Mouse (Mus musculus) myocyte (in vitro differentiated cells): Measurements from ENCODE around the gene Gm10644. TPM values are rescaled to one million over a fixed set of nuclear protein-coding genes. Genes with fewer than 3 reads are reported as not detected.

Source experiments
- H3K27me3 ChIP-seq: one replicate; pipeline ENCODE4 v1.6.1; 2011; ENCODE audit not compliant: control insufficient read depth, insufficient read depth, insufficient read length
- H3K36me3 ChIP-seq: one replicate; pipeline ENCODE4 v1.6.1; 2011; ENCODE audit not compliant: control insufficient read depth, insufficient read depth
- H3K4me2 ChIP-seq: one replicate; pipeline ENCODE4 v1.6.1; 2011; ENCODE audit warnings: low read depth, control low read depth
- H3K4me3 ChIP-seq: one replicate; pipeline ENCODE4 v1.5.1; 2011; ENCODE audit warnings: mild to moderate bottlenecking, control low read depth, moderate library complexity
- H3K79me2 ChIP-seq: one replicate; pipeline ENCODE4 v1.6.1; 2011; ENCODE audit not compliant: control insufficient read depth, insufficient read depth
- H3ac ChIP-seq: one replicate; pipeline ENCODE4 v1.6.1; 2011; ENCODE audit not compliant: control insufficient read depth, insufficient read length
- CEBPB ChIP-seq: IDR thresholded peaks from 2 replicates; pipeline ENCODE4 v1.6.1; 2011; ENCODE audit warnings: mild to moderate bottlenecking, moderate library complexity; ENCODE audit not compliant: poor library complexity, insufficient read depth, severe bottlenecking
- E2F4 ChIP-seq: IDR thresholded peaks from one replicate; pipeline ENCODE4 v1.6.1; 2011; ENCODE audit warnings: mild to moderate bottlenecking, control low read depth, moderate library complexity; ENCODE audit not compliant: insufficient read depth
- MAX ChIP-seq: IDR thresholded peaks from one replicate; pipeline ENCODE4 v1.6.1; 2011; ENCODE audit warnings: low read depth, mild to moderate bottlenecking, control low read depth
- MYOD1 ChIP-seq, 3 experiments: IDR thresholded peaks; one replicate each; pipeline ENCODE4 v1.6.1; 2011; ENCODE audit warnings: control low read depth in 2 of 3, low read depth in 2 of 3, mild to moderate bottlenecking in 2 of 3, moderate library complexity in 1 of 3; ENCODE audit not compliant: insufficient read length in 2 of 3, control insufficient read depth in 1 of 3
- MYOG ChIP-seq, 3 experiments: IDR thresholded peaks; one replicate each; pipeline ENCODE4 v1.6.1; 2011; ENCODE audit warnings: control low read depth in 2 of 3, low read depth in 2 of 3, mild to moderate bottlenecking in 2 of 3; ENCODE audit not compliant: insufficient read length in 2 of 3, control insufficient read depth in 1 of 3, insufficient read depth in 1 of 3
- POLR2A ChIP-seq: IDR thresholded peaks from one replicate; pipeline ENCODE4 v1.6.1; 2011; ENCODE audit warnings: low read depth, mild to moderate bottlenecking, control low read depth, moderate library complexity; ENCODE audit not compliant: insufficient read length
- POLR2AphosphoS2 ChIP-seq: IDR thresholded peaks from one replicate; pipeline ENCODE4 v1.6.1; 2011; ENCODE audit warnings: low read depth, control low read depth; ENCODE audit not compliant: insufficient read length
- REST ChIP-seq: IDR thresholded peaks from one replicate; pipeline ENCODE4 v1.6.1; 2011; ENCODE audit warnings: mild to moderate bottlenecking, control low read depth, moderate library complexity; ENCODE audit not compliant: insufficient read depth, insufficient read length
- SRF ChIP-seq: IDR thresholded peaks from one replicate; pipeline ENCODE4 v1.6.1; 2011; ENCODE audit warnings: low read depth; ENCODE audit not compliant: control insufficient read depth, insufficient read length
- TCF12 ChIP-seq: IDR thresholded peaks from one replicate; pipeline ENCODE4 v1.6.1; 2011; ENCODE audit warnings: mild to moderate bottlenecking, control low read depth; ENCODE audit not compliant: poor library complexity, insufficient read depth, severe bottlenecking
- TCF3 ChIP-seq: IDR thresholded peaks from one replicate; pipeline ENCODE4 v1.6.1; 2011; ENCODE audit warnings: low read depth, control low read depth; ENCODE audit not compliant: insufficient read length
- USF1 ChIP-seq: IDR thresholded peaks from one replicate; pipeline ENCODE4 v1.6.1; 2011; ENCODE audit warnings: low read depth, mild to moderate bottlenecking, control low read depth, moderate library complexity
- polyA plus RNA-seq: library from polyadenylated mRNA; unstranded; fragments of >200 nt; fragmentation: generic; extraction: Trizol; gene quantifications from one replicate; pipeline ENCODE4 v1.2.1, GENCODE M21; 2012; ENCODE audit warnings: missing spikeins

Gm10644 gene
- polyA plus RNA-seq, 1 experiment, result 0.11 TPM

GRCm38 (mm10) chr8:83924585-83924984, 30.4 kb downstream of the Gm10644 start:
- H3K36me3 ChIP-seq, result no peaks in the 10 kb centered on the region
- H3K4me3 ChIP-seq, result no peak overlapping the region
- TF ChIP-seq TCF12 (no peak), MAX (no peak), SRF (no peak), CEBPB (no peak), TCF3 (no peak)

DNA sequence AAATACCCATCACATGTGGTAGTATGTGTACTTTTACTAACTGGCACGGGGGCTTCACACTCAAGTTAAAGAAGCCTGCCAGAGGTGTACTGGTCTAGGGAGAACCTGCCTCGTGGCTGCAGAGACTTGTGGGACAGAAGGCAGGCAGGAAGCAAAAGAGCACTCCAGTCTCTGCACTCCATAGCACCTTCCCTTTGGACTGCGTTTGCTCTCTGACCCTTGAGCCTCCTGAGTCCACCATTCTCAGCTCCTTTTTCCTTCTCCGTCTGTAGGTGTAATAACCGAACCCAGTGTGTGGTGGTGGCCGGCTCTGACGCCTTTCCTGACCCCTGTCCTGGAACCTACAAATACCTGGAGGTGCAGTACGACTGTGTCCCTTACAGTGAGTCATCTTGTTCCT, 32.3 kb downstream of the Gm10644 start:
- no peaks in the 10 kb centered on the region for H3K36me3 ChIP-seq
- H3K27me3 ChIP-seq, result no peaks in the 10 kb centered on the region
- TF ChIP-seq MAX (no peak), TCF12 (no peak), USF1 (no peak), MYOD1 (IDR thresholded peaks at IDR 0.05; ENCODE audit: control insufficient read depth in 1 of 3, insufficient read length in 2 of 3, low read depth in 2 of 3) (no peak), MYOG (IDR thresholded peaks at IDR 0.05; ENCODE audit: control insufficient read depth in 1 of 3, insufficient read depth in 1 of 3, insufficient read length in 2 of 3, low read depth in 2 of 3) (no peak), CEBPB (no peak), POLR2AphosphoS2 (no peak), REST (no peak)
- no peak overlapping the region for H3K4me3 ChIP-seq
- no peak overlapping the region for H3ac ChIP-seq
- H3K79me2 ChIP-seq, result no peaks in the 10 kb centered on the region
- H3K4me2 ChIP-seq, result no peak overlapping the region

More at GRCm38 (mm10) chr8:83924585-83924984, 30.4 kb downstream of the Gm10644 start:
- Histone ChIP-seq H3ac (no peak overlapping the region), H3K27me3 (no peaks in the 10 kb centered on the region), H3K79me2 (no peaks in the 10 kb centered on the region), H3K4me2 (no peak overlapping the region)

DNA sequence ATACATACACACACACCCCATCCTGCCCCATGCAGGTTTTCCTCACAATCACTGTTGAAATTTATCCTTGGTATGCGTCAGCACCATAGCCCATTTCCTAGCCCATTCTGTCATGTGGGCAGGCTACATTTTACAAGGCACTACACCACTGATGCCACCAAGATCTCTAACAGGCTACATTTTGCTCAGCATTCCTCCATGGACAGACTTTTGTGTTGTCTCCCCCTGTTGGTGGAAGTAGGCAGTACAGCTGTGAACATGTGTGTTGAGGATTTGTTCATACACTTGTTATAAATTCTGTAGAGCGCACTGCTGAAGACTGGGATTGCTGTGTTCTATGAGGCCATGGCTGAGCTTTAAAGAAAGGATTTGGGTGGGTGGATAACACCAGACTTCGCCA, 33.4 kb downstream of the Gm10644 start:
- Histone ChIP-seq H3K4me2 (no peak overlapping the region), H3K4me3 (no peak overlapping the region), H3K36me3 (no peaks in the 10 kb centered on the region), H3K79me2 (no peaks in the 10 kb centered on the region), H3K27me3 (no peaks in the 10 kb centered on the region), H3ac (no peak overlapping the region)
- TF ChIP-seq POLR2AphosphoS2 (no peak), CEBPB (no peak), TCF12 (no peak), TCF3 (no peak), E2F4 (no peak), MYOD1 (IDR thresholded peaks at IDR 0.05; ENCODE audit: control insufficient read depth in 1 of 3, insufficient read length in 2 of 3, low read depth in 2 of 3) (no peak), MYOG (IDR thresholded peaks at IDR 0.05; ENCODE audit: control insufficient read depth in 1 of 3, insufficient read depth in 1 of 3, insufficient read length in 2 of 3, low read depth in 2 of 3) (no peak), SRF (no peak), POLR2A (no peak), MAX (no peak), USF1 (no peak), REST (no peak)

- H3K4me3 ChIP-seq, result no peak overlapping the region
- H3K4me2 ChIP-seq, result no peak overlapping the region
- no peaks in the 10 kb centered on the region for H3K27me3 ChIP-seq
- H3ac ChIP-seq, result no peak overlapping the region
- H3K36me3 ChIP-seq, result no peaks in the 10 kb centered on the region
- peaks cover 4% of the 10 kb centered on the region for H3K79me2 ChIP-seq
- TF ChIP-seq TCF12 (no peak), REST (no peak), MYOD1 (IDR thresholded peaks at IDR 0.05; ENCODE audit: control insufficient read depth in 1 of 3, insufficient read length in 2 of 3, low read depth in 2 of 3) (no peak), CEBPB (no peak), E2F4 (no peak), SRF (no peak), POLR2A (no peak), MYOG (IDR thresholded peaks at IDR 0.05; ENCODE audit: control insufficient read depth in 1 of 3, insufficient read depth in 1 of 3, insufficient read length in 2 of 3, low read depth in 2 of 3) (no peak), MAX (no peak), USF1 (no peak), POLR2AphosphoS2 (no peak)
Measured at GRCm38 (mm10) chr8:83917566-83917965, 37.4 kb downstream of the Gm10644 start.

DNA sequence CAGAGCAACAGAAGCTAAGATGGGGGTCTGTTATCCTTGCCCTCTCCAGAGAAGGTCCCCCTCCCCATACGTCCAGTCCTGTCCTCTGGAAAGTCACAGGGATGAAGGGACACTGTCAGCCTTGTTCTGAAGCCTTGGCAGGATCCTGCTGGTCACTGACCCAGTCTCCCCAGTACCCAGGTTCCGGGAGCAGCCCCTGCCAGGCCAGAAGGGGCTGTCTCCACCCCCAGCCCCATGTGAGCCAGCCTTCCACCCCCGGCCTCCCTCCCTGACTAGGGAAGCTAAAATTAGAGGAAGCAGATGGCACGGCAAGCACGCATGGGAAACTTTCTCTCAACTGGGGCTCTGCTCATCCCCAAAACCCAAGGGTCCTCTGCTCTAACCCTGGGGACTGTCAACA, 39.0 kb downstream of the Gm10644 start:
- Histone ChIP-seq H3K36me3 (no peaks in the 10 kb centered on the region), H3ac (no peak overlapping the region), H3K4me2 (no peak overlapping the region), H3K27me3 (no peaks in the 10 kb centered on the region), H3K4me3 (no peak overlapping the region), H3K79me2 (peaks cover 4% of the 10 kb centered on the region)
- TF ChIP-seq E2F4 (no peak), MYOG (IDR thresholded peaks at IDR 0.05; ENCODE audit: control insufficient read depth in 1 of 3, insufficient read depth in 1 of 3, insufficient read length in 2 of 3, low read depth in 2 of 3) (no peak)
